Mouse (Mus musculus) left cerebral cortex, adult 11 months (tissue): ENCODE results near the gene Lrba.

ENCODE experiments used
- DNase-seq: peaks from one replicate; pipeline ENCODE4 v3.0.0; 2022; ENCODE audit warnings: low spot score

Gene Lrba

GRCm38 (mm10) chr3:86560281-86561022 is 336.0 kb downstream of the Lrba start:
- DNase-seq: no peak

GRCm38 (mm10) chr3:86561023-86561344 is 336.5 kb downstream of the Lrba start:
- DNase-seq: no peak

GRCm38 (mm10) chr3:86561396-86561795 is 336.9 kb downstream of the Lrba start:
- no peak for DNase-seq

- DNase-seq: no peak
These were observed 342.8 kb downstream of the Lrba start for GRCm38 (mm10) chr3:86567312-86567711.

GRCm38 (mm10) chr3:86571518-86571917 is 347.0 kb downstream of the Lrba start:
- DNase-seq: no peak

GRCm38 (mm10) chr3:86572519-86573244 is 348.2 kb downstream of the Lrba start:
- no peak for DNase-seq

- DNase-seq: no peak
These were observed 350.8 kb downstream of the Lrba start for GRCm38 (mm10) chr3:86575312-86575711.

- DNase-seq: no peak
These were observed 377.8 kb downstream of the Lrba start for GRCm38 (mm10) chr3:86602284-86602683.

GRCm38 (mm10) chr3:86605775-86606174 is 381.3 kb downstream of the Lrba start:
- DNase-seq: no peak

GRCm38 (mm10) chr3:86627008-86627743 is 402.7 kb downstream of the Lrba start:
- no peak for DNase-seq

GRCm38 (mm10) chr3:86629379-86629778 is 404.9 kb downstream of the Lrba start:
- DNase-seq: no peak

- DNase-seq: no peak
These were observed 411.0 kb downstream of the Lrba start for GRCm38 (mm10) chr3:86635464-86635863.

GRCm38 (mm10) chr3:86635940-86636339 is 411.5 kb downstream of the Lrba start:
- DNase-seq: no peak

- DNase-seq: no peak
These were observed 414.3 kb downstream of the Lrba start for GRCm38 (mm10) chr3:86638552-86639348.

GRCm38 (mm10) chr3:86641393-86641792 is 416.9 kb downstream of the Lrba start:
- DNase-seq: no peak

- no peak for DNase-seq
These were observed 417.3 kb downstream of the Lrba start for GRCm38 (mm10) chr3:86641796-86642195.

- peak; percentile 5 for DNase-seq
These were observed 422.3 kb downstream of the Lrba start for GRCm38 (mm10) chr3:86646771-86647170.

GRCm38 (mm10) chr3:86651006-86651405 is 426.5 kb downstream of the Lrba start:
- DNase-seq: no peak

- DNase-seq: no peak
These were observed 434.8 kb downstream of the Lrba start for GRCm38 (mm10) chr3:86659326-86659725.

GRCm38 (mm10) chr3:86664399-86664798 is 439.9 kb downstream of the Lrba start:
- DNase-seq: no peak

- no peak for DNase-seq
These were observed 443.7 kb downstream of the Lrba start for GRCm38 (mm10) chr3:86668146-86668545.

GRCm38 (mm10) chr3:86677573-86678155 is 453.2 kb downstream of the Lrba start:
- no peak for DNase-seq
